Mouse (Mus musculus): ENCODE measurements around the gene Cygb.

- TF ChIP-seq CTCF (IDR thresholded peaks at IDR 0.05; ENCODE audit: low read depth) (no peak), EP300 (IDR thresholded peaks at IDR 0.05; ENCODE audit: low read depth) (no peak)
Observed at GRCm38 (mm10) chr11:116643579-116644224, 10.4 kb downstream of the Cygb start.

Data from liver, embryonic 14.5 days (tissue).